Mouse (Mus musculus) myocyte (in vitro differentiated cells): Measurements from ENCODE around the gene Anapc11. TPM values are rescaled to one million over a fixed set of nuclear protein-coding genes. Genes with fewer than 3 reads are reported as not detected.

ENCODE experiments used
- H3K27me3 ChIP-seq: one replicate; pipeline ENCODE4 v1.6.1; 2011; ENCODE audit not compliant: control insufficient read depth, insufficient read depth, insufficient read length
- H3K36me3 ChIP-seq: one replicate; pipeline ENCODE4 v1.6.1; 2011; ENCODE audit not compliant: control insufficient read depth, insufficient read depth
- H3K4me2 ChIP-seq: one replicate; pipeline ENCODE4 v1.6.1; 2011; ENCODE audit warnings: low read depth, control low read depth
- H3K4me3 ChIP-seq: one replicate; pipeline ENCODE4 v1.5.1; 2011; ENCODE audit warnings: mild to moderate bottlenecking, control low read depth, moderate library complexity
- H3K79me2 ChIP-seq: one replicate; pipeline ENCODE4 v1.6.1; 2011; ENCODE audit not compliant: control insufficient read depth, insufficient read depth
- H3ac ChIP-seq: one replicate; pipeline ENCODE4 v1.6.1; 2011; ENCODE audit not compliant: control insufficient read depth, insufficient read length
- CEBPB ChIP-seq: IDR thresholded peaks from 2 replicates; pipeline ENCODE4 v1.6.1; 2011; ENCODE audit warnings: mild to moderate bottlenecking, moderate library complexity; ENCODE audit not compliant: poor library complexity, insufficient read depth, severe bottlenecking
- E2F4 ChIP-seq: IDR thresholded peaks from one replicate; pipeline ENCODE4 v1.6.1; 2011; ENCODE audit warnings: mild to moderate bottlenecking, control low read depth, moderate library complexity; ENCODE audit not compliant: insufficient read depth
- MAX ChIP-seq: IDR thresholded peaks from one replicate; pipeline ENCODE4 v1.6.1; 2011; ENCODE audit warnings: low read depth, mild to moderate bottlenecking, control low read depth
- MYOD1 ChIP-seq, 3 experiments: IDR thresholded peaks; one replicate each; pipeline ENCODE4 v1.6.1; 2011; ENCODE audit warnings: control low read depth in 2 of 3, low read depth in 2 of 3, mild to moderate bottlenecking in 2 of 3, moderate library complexity in 1 of 3; ENCODE audit not compliant: insufficient read length in 2 of 3, control insufficient read depth in 1 of 3
- MYOG ChIP-seq, 3 experiments: IDR thresholded peaks; one replicate each; pipeline ENCODE4 v1.6.1; 2011; ENCODE audit warnings: control low read depth in 2 of 3, low read depth in 2 of 3, mild to moderate bottlenecking in 2 of 3; ENCODE audit not compliant: insufficient read length in 2 of 3, control insufficient read depth in 1 of 3, insufficient read depth in 1 of 3
- POLR2A ChIP-seq: IDR thresholded peaks from one replicate; pipeline ENCODE4 v1.6.1; 2011; ENCODE audit warnings: low read depth, mild to moderate bottlenecking, control low read depth, moderate library complexity; ENCODE audit not compliant: insufficient read length
- POLR2AphosphoS2 ChIP-seq: IDR thresholded peaks from one replicate; pipeline ENCODE4 v1.6.1; 2011; ENCODE audit warnings: low read depth, control low read depth; ENCODE audit not compliant: insufficient read length
- REST ChIP-seq: IDR thresholded peaks from one replicate; pipeline ENCODE4 v1.6.1; 2011; ENCODE audit warnings: mild to moderate bottlenecking, control low read depth, moderate library complexity; ENCODE audit not compliant: insufficient read depth, insufficient read length
- SRF ChIP-seq: IDR thresholded peaks from one replicate; pipeline ENCODE4 v1.6.1; 2011; ENCODE audit warnings: low read depth; ENCODE audit not compliant: control insufficient read depth, insufficient read length
- TCF12 ChIP-seq: IDR thresholded peaks from one replicate; pipeline ENCODE4 v1.6.1; 2011; ENCODE audit warnings: mild to moderate bottlenecking, control low read depth; ENCODE audit not compliant: poor library complexity, insufficient read depth, severe bottlenecking
- TCF3 ChIP-seq: IDR thresholded peaks from one replicate; pipeline ENCODE4 v1.6.1; 2011; ENCODE audit warnings: low read depth, control low read depth; ENCODE audit not compliant: insufficient read length
- USF1 ChIP-seq: IDR thresholded peaks from one replicate; pipeline ENCODE4 v1.6.1; 2011; ENCODE audit warnings: low read depth, mild to moderate bottlenecking, control low read depth, moderate library complexity
- polyA plus RNA-seq: library from polyadenylated mRNA; unstranded; fragments of >200 nt; fragmentation: generic; extraction: Trizol; gene quantifications from one replicate; pipeline ENCODE4 v1.2.1, GENCODE M21; 2012; ENCODE audit warnings: missing spikeins

Anapc11 gene
- polyA plus RNA-seq, 1 experiment: 184 TPM

GRCm38 (mm10) chr11:120617519-120618112, 19.4 kb downstream of the Anapc11 start, which contains the start of gene Pcyt2:
Pcyt2 (minus strand) TSS chr11:120617936.
- Histone ChIP-seq H3ac (peak within 1 kb of the TSS; percentile 13), H3K36me3 (peaks cover 26% of the 10 kb centered on the region), H3K27me3 (no peaks in the 10 kb centered on the region), H3K4me3 (peak within 1 kb of the TSS; percentile 65), H3K4me2 (peak within 1 kb of the TSS; percentile 82), H3K79me2 (peaks cover 34% of the 10 kb centered on the region)
- TF ChIP-seq TCF12: no peak
- TF ChIP-seq POLR2AphosphoS2: peak; percentile 99
- TF ChIP-seq SRF: peak; percentile 35
- no peak for TF ChIP-seq REST
- TF ChIP-seq TCF3: no peak
- no peak for TF ChIP-seq CEBPB
- TF ChIP-seq E2F4: peak; percentile 26
- TF ChIP-seq MYOD1 (IDR thresholded peaks at IDR 0.05; ENCODE audit: control insufficient read depth in 1 of 3, insufficient read length in 2 of 3, low read depth in 2 of 3): peak in 1 of 3 experiments; percentile 1
- TF ChIP-seq MYOG (IDR thresholded peaks at IDR 0.05; ENCODE audit: control insufficient read depth in 1 of 3, insufficient read depth in 1 of 3, insufficient read length in 2 of 3, low read depth in 2 of 3): peak in 1 of 3 experiments; percentile 20
- TF ChIP-seq MAX: no peak
- peak; percentile 94 for TF ChIP-seq POLR2A
- TF ChIP-seq USF1: no peak

- Histone ChIP-seq H3ac (no peak overlapping the region), H3K36me3 (peaks cover 22% of the 10 kb centered on the region), H3K27me3 (no peaks in the 10 kb centered on the region), H3K4me2 (no peak overlapping the region), H3K79me2 (peaks cover 34% of the 10 kb centered on the region), H3K4me3 (no peak overlapping the region)
- no peak for TF ChIP-seq E2F4
- TF ChIP-seq MAX: no peak
- no peak for TF ChIP-seq REST
- no peak for TF ChIP-seq TCF12
- no peak for TF ChIP-seq TCF3
- TF ChIP-seq MYOD1 (IDR thresholded peaks at IDR 0.05; ENCODE audit: control insufficient read depth in 1 of 3, insufficient read length in 2 of 3, low read depth in 2 of 3): no peak
- no peak for TF ChIP-seq POLR2A
- TF ChIP-seq POLR2AphosphoS2: no peak
- no peak for TF ChIP-seq SRF
- TF ChIP-seq USF1: no peak
- TF ChIP-seq CEBPB: no peak
- no peak for TF ChIP-seq MYOG (IDR thresholded peaks at IDR 0.05; ENCODE audit: control insufficient read depth in 1 of 3, insufficient read depth in 1 of 3, insufficient read length in 2 of 3, low read depth in 2 of 3)
These were observed 20.7 kb downstream of the Anapc11 start for GRCm38 (mm10) chr11:120618619-120619535.

- no peak for TF ChIP-seq SRF
- TF ChIP-seq MYOD1 (IDR thresholded peaks at IDR 0.05; ENCODE audit: control insufficient read depth in 1 of 3, insufficient read length in 2 of 3, low read depth in 2 of 3): no peak
- no peak for TF ChIP-seq TCF3
- no peak for TF ChIP-seq MYOG (IDR thresholded peaks at IDR 0.05; ENCODE audit: control insufficient read depth in 1 of 3, insufficient read depth in 1 of 3, insufficient read length in 2 of 3, low read depth in 2 of 3)
- no peak for TF ChIP-seq CEBPB
- no peak for TF ChIP-seq E2F4
- no peak for TF ChIP-seq TCF12
- TF ChIP-seq REST: no peak
- TF ChIP-seq POLR2AphosphoS2: no peak
- no peak for TF ChIP-seq USF1
- TF ChIP-seq POLR2A: no peak
- no peak for TF ChIP-seq MAX
- no peak overlapping the region for H3K4me3 ChIP-seq
- H3K4me2 ChIP-seq: no peak overlapping the region
- H3K36me3 ChIP-seq: peaks cover 19% of the 10 kb centered on the region
- peaks cover 26% of the 10 kb centered on the region for H3K79me2 ChIP-seq
- H3K27me3 ChIP-seq: no peaks in the 10 kb centered on the region
- H3ac ChIP-seq: no peak overlapping the region
These were observed 22.0 kb downstream of the Anapc11 start for GRCm38 (mm10) chr11:120620195-120620594.

- Histone ChIP-seq H3K36me3 (peaks cover 29% of the 10 kb centered on the region), H3K4me3 (no peak overlapping the region), H3K79me2 (peaks cover 28% of the 10 kb centered on the region), H3ac (no peak overlapping the region), H3K27me3 (no peaks in the 10 kb centered on the region), H3K4me2 (no peak overlapping the region)
- no peak for TF ChIP-seq USF1
- no peak for TF ChIP-seq REST
- no peak for TF ChIP-seq MYOG (IDR thresholded peaks at IDR 0.05; ENCODE audit: control insufficient read depth in 1 of 3, insufficient read depth in 1 of 3, insufficient read length in 2 of 3, low read depth in 2 of 3)
- no peak for TF ChIP-seq MAX
- TF ChIP-seq TCF12: no peak
- TF ChIP-seq SRF: no peak
- TF ChIP-seq POLR2A: no peak
- no peak for TF ChIP-seq TCF3
- TF ChIP-seq E2F4: no peak
- no peak for TF ChIP-seq CEBPB
- no peak for TF ChIP-seq POLR2AphosphoS2
- no peak for TF ChIP-seq MYOD1 (IDR thresholded peaks at IDR 0.05; ENCODE audit: control insufficient read depth in 1 of 3, insufficient read length in 2 of 3, low read depth in 2 of 3)
These were observed 24.6 kb downstream of the Anapc11 start for GRCm38 (mm10) chr11:120622805-120623204.
